Mouse (Mus musculus) kidney, adult 8-10 months (tissue): ENCODE results near the gene Megf6.

Experiments used
- DNase-seq, 2 experiments: peaks; one replicate each; pipeline ENCODE4 v3.0.0; 2022

Gene Megf6

DNA sequence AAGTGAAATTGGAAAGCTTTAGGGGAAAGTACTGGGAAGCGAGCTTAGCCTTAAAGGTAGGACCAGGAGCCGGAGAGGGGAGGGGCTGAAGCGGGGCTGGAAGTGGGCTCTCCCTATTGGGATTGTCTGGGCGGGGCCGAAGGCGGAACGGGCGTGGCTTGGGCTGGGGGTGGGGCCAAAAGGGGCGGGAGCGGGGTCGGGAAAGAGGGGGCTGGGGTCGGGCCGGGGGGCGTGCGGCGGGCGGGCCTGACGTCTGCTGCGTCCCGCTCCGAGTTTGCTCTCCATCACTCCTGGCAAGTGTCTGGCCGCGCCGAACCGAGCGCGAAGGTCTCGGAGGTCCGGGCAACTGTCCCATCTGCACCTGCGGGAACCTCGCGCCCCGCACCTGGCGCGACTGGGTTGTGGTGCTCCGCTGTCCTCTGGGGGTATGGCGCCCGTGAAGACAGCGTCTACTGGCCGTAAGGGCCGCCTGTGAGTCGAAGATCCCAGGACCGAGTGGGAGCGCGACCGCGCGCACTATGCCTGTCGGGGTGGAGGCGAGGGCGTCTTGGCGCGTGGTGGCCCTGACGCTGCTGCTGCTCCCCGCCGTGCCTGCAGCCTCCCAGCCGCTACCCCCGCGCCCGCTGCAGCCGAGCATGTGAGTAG lies at the start of gene Megf6:
Gene Megf6 (plus strand): TSS at position 225 of the 645 bp plus-strand sequence.
- no peak for DNase-seq

DNA sequence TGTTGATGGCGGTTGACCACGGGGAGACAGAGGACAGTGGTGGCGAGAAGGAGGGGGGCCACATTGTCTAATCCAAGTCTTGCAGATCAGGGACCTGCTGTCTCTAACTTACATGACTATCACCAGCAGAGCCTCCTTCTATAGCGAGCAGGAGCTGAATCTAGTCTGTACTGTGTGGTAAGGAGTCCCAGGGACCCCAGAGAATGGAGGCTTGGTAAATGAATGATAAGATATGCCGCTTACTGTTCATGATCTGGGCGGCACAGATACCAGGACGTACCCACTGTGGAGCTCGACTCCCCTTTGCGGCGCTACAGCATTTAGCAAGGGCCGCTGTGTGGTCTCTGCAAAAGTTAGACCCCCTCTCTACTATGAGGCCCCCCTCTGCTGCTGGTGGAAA lies 48.7 kb upstream of the Megf6 start:
- no peak for DNase-seq

DNA sequence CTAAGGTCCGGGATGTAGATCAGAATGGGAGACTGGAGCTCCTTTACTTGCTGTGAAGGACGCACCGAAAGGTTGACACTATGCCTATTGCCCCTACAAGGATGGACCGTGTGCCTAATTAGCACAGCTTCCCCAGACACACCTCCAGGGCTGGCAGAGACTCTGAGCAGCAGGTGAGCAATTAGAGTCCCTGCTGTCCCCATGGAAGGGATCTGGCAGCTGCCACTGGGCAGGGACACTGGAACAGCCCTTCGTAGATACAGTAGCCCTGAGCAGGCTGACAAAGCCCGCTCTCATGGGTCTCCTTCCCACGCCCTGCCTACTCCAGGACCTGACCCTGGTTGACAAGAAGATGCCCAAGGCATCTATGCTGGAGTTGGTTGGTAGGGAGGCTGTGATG lies 48.2 kb upstream of the Megf6 start:
- no peak for DNase-seq

DNA sequence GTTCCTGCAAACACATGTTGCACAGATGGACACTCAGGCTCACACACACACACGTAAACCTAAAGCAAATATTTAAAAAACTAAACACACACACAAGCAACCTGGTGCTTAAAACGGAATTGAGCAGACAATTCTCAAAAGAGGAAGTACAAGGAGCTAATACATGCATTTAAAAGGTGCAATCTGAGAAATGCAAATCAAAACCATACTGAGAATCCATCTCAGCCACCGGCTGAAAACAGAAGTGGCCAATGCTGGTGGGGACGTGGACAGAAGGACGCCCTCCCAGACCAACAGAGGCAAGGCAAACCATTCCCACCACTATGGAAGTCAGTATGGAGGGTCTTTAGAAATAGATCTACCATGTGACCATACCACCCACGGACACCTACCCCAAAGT lies 47.0 kb upstream of the Megf6 start:
- no peak for DNase-seq

DNA sequence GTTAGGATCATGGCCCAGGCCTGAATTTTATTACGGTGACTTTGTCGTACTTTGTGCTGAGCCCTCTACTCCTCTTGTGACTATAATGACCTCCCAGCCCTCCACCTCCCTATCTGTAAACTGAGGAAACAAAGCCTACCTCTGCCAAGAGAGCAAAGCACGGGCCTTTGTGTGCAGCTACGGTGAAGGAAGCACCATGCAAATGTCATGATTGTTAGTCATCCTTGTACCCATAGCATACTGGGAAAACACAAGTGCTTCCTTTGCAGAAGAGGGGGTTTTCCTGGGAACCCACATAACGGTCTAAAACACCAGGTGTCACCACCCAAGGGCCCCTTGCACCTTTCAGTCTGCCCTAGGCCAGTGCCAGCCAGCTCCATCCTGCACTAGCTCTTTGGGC lies 45.3 kb upstream of the Megf6 start:
- DNase-seq: no peak

DNA sequence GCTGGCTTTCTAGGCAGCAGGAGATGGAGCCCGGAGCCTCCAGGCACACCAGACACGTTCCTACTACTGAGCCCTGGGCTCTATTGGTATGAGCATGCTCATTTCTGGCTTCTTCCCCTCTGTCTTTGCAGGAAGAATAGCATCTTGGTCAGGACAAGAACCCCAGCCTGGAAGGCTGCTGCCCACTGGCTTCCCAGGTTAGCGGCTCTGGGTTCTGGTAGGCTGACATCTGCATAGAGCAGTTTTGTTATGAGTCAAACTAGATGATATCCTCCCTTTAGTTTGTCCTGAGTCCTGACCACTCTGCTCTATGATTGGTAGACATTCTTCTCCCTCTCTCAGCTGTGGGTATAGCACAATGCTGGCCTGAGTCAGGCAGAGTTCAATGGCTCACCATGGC lies 43.3 kb upstream of the Megf6 start:
- no peak for DNase-seq

DNA sequence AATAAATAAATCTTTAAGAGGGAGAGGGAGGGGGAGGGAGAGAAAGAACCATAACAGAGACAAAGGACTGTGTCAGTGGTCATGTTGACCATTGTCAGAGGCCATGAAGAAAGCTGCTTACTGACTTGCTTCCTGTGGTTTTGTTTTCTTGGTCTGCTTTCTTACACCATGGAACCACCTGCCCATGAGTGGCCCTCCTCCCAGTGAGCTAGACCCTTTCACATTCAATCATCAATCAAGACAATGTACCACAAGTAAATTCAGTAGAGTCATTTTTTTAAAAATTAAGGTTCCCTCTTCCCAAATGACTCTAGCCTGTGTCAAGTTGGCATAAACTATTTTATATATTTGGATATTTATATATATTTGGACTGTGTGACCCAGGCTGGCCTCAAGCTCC lies 40.6 kb upstream of the Megf6 start:
- no peak for DNase-seq

DNA sequence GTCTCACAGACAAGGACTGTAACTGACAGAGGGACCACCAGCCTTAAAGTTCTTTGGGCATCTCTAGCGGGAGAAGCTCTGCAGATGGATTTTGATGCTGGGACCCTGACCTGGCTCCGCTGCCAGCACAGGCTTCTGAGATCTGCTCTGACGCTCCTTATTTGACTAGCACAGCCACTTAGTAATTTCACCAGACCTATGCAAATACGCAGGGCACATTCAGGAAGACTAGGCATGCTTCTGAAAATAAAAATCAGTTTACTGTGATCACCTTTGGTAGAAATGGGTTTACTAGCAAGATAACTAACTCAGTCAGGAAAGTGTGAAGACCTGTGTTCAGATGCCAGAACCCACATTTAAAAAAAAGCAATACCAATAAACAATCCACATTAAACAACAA lies 38.6 kb upstream of the Megf6 start:
- DNase-seq: no peak

DNA sequence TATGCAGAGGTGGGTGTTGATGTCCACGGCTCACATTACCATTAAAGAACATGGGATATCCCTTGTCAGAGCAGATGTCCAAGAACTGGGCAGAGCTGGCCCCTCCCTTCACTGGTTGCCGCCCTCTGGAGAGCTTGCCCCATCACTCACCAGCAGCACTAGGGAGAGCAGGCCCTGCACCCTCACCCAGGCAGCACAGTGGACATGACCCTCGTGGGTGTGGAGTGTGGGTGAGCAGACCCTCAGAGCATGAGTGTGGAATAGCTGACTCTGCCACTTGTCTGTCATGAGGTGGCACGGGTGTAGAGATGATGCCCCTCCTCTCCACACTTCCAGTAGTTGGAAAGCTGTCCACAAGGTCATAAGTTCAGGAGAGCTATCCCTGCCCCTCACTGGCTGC lies 35.7 kb upstream of the Megf6 start:
- DNase-seq: no peak

DNA sequence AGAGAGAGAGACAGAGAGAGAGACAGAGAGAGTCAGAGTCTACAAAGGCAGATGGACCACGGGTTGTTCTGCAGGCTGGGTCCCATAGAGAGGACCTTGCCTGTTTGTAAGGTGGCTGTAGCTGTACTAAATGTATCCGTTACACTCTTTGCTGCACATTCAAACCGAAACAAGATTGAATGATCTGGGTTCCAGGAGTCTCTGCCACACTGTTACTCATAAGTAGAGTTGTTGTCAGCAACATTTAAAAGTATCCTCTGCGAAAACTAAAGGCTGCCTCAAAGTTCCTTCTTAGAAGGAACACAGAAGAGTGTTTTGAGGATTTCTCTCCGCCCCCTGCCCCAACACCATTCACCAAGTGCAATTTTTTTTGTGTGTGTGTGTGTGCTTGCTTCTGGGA lies 33.4 kb upstream of the Megf6 start:
- no peak for DNase-seq

DNA sequence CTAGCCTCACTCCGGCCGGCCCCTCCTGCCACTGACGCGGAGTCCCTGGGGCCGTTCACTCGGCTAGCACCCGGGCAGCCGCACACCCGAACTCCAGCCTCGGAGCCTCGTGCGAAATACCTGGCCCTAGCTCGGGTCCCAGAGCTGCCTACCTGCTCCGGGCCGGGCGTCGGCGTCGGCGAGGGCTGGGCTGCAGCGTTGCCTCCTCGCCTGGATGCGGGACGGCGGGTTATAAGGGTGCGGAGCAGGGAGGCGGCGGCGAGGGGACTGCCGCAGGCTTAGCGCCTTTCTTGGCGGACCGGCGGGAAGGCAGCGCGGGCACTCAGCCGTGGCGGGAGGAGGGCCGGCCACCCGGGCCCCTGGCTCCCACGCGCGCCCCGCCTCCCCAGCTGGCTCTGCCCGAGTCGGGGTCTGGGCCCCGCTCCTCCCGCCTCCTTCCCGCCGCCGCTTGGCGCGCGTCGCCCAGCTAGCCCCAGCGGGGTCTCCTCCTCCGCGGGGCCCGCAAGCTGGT lies 30.8 kb upstream of the Megf6 start:
- no peak for DNase-seq

DNA sequence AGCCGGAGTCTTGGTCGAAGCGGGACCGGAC lies 30.5 kb upstream of the Megf6 start, which contains the start of gene Trp73:
Gene Trp73 (minus strand): TSS at position 27 of the 31 bp plus-strand sequence.
- DNase-seq: no peak

DNA sequence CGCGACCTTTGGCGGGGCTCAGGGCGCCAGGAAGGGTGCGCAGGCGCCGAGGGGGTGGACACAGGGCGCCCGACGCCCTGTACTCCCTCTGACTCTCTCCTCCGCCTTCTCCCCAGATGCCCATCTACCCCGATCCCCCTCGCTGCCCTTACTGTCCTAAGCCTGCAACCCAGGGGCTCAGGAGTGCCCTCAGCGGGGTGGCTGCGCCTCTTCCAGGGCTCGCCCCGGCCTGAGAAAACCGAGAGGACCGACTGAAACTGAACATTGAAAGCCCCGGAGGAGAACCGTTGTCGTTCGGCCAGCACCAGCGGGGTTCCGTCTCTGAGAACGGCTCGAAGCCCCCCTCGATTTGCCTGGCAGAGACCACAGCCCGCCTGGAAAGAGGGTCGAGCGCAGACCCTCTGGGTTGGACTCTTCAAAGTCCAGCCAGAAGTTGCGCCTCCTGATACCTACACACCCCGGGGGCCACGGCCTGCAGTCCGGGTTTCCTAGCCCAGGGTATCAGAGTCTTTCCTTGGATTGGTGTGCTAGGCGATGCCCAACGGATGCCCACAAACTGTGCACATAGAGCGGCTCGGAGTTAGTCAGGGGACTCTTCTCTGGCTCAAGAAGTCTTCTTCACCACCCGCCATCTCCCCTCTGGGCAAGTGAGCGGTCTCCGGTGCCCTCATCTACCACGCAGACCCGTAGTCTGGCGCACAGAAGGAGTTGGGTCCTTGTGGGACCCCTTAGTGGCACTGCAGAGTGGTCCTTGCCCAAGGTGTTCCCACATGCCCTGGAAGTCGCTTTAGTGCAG lies 30.1 kb upstream of the Megf6 start:
- DNase-seq: no peak

DNA sequence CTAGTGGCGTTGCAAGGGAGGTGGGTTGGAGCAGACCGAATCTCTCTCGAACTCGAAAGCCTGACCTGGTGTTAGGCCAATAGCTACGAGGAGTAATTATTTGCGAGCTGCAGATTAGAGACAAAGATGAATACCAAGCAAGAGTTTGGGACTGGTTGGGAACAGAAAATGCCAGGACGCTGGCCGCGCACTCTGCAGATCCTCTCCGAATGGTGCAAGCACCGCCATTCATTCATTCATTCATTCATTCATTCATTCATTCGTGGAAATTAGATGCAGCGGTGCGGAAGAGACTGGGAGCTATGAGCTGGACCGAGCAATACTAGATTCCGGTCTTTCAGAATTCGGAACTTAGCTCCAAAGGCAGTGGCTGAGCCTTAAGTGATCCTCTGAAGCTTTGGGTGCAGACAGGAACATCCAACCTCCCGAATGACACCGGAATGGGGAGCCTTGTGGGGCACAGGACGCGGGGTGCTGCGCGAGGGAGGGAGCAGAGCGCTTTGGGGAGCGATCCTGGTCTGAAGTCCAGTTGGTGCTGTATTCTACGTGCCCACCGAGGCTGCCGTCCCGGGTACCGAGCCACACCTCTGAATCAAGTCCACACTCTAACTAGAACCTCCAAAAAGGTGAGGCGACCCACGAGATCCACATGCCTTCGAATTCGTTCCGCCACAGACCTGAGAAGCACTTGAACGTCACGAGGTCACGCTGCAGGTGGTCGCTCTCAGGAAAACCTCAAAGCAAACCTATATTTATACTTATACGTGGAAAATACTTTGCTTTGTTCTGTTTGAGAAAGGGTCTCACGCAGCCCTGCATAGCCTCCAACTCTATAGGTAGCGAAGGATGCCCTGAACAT lies 29.3 kb upstream of the Megf6 start:
- no peak for DNase-seq

DNA sequence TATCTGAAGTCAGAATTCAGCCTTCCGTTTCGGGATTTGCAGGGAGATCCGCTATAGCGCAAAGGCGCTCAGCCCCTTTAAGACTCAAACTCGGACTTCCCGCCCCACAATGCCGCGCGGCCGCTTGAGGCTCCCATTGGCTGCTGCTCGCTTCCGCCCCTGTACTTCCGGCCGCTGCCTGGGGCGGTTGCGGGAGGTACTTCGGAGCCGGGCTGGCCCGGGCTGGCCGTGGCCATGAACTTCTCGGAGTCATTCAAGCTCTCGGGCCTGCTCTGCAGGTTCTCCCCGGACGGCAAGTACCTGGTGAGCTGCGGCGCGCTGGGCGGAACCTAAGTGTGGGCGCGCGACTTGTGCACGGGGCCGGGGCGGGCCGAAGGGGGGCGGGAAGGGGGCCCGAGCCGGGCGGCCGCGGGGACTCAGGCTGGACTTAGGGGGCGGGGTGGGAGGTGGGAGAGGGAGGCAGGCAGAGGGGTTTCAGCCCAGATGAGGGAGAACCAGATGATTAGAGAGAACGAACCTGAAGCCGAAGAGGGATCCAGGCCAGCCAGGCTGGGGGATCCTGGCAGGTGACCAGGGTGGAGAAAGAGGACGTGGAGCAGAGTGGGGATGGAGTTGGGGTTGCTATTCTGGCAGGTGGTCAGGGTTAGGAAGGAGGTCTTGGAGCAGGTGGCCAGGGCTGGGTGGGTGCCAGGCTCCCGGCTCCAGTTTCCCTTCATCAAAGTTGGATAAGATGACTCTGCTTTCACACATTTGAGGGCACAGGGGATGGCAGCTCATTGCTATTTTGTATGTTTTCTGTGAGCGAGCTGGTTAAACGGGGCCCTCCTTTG lies 28.1 kb upstream of the Megf6 start, which contains the start of gene Wrap73:
Gene Wrap73 (plus strand): TSS at position 162 of the 830 bp plus-strand sequence.
- DNase-seq: peak; percentile 91

DNA sequence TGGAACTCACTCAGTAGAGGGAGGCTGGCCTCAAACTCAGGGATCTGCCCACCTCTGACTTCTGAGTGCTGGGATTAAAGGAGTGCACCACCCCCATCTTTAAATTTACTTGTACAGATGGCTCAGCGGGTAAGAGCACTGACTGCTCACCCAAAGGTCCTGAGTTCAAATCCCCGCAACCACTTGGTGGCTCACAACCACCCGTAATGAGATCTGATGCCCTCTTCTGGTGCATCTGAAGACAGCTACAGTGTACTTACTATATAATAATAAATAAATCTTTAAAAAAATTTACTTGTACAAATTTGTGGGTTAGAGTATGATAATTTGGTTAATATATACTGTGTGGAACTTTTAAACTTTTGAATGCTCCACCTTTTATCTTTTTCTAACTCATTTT lies 25.8 kb upstream of the Megf6 start:
- no peak for DNase-seq

DNA sequence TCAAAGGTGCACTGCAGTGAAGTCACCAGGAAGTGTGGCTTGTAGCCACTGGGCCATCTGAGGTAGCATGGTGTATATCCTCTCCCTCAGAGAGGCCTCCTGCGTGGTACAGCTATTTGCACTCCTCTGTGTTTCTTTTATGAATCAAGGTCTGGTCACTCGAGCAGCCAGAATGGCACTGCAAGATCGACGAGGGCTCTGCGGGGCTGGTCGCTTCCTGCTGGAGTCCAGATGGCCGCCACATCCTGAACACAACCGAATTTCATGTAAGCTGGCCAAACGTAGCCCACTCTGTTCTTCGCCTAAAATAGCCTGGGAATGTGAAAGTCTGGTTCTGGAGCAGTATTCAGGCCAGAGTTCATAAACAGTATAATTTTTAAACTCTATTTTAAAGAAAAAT lies 24.2 kb upstream of the Megf6 start:
- no peak for DNase-seq

DNA sequence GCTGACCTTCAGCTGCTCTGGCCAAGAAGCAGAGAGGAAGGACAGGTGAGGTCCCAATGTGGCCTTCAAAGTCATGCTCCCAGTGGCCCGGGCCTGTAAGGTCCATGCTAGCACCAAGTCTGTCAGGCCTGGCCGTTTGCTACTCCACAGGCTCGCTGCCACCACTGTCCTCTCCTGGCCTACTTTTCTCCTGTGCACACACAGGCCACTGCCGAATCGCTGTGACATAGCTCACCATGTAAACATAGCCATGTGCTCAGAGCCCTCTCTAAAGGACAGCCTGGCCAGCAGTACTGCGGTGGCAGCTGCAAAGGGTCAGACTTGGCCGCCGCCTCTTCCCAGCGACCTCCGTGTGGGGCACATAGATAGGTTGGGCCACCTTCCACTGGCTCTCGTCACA lies 16.4 kb upstream of the Megf6 start:
- DNase-seq: no peak

DNA sequence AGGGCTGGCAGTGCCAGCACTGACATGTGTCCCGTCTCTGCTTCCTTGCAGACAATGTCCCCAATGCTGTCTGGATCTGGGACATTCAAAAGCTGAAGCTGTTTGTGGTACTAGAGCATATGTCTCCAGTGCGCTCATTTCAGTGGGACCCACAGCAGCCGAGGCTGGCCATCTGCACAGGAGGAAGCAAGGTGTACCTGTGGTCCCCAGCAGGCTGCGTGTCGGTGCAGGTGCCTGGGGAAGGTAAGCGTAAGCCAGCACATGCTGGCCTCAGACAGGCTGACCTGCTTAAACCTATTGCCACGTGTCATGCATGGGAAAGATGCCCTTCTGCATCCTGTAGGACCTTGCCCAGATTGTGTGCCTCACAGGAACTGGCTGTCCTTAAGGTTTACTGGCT lies 14.5 kb upstream of the Megf6 start:
- DNase-seq: no peak

DNA sequence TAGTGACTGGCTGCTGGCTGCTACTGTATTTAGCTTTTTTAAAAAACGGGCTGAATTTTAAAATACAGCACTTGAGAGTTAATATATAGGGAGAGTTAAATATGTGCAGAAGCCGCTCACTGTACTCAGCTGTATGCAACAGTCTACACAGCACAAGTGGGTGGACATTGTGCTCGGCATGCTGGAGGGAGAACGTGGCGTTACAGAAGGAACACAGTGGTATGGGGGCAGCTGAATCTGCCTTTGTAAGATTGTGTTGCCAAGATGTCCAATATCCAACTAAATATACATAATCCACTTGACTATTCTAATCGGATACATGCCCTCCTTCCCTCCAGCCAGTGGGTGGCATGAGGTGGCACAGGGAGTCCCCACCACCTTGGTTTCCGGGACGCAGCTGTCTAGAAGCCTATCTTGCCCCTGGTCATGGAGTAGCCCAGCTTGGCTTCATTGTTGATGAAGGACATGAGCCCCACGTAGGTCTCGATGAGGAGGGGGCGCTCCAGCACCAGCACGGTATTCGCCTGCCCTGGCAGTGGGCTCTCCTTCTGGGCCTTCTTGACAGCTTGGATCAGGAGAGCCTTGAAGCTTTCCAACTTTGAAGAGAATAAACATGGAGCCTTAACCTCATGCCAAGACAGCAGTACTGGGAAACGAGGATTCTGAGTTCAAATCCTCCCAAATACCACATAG lies 12.4 kb upstream of the Megf6 start:
- no peak for DNase-seq

DNA sequence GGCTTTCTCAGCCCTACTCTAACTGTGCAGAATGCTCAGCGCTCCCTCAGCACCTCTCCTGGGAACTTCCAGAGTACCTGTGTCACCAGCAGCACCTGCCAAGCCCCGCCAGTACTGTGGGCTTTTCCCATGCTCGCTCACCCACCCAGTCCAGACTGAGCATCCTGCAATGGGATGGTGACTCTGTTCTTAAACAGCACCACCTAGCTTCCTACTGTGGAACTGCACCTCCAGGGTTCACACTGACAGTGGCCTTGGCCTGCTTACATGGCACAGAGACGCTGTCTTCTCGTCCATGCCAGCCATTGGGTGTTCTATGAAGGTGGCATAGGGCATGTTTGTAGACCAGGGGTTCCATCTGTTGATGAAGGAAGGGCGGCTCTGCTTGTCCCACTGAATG lies 11.5 kb upstream of the Megf6 start:
- peak; percentile 70 to 87 for DNase-seq

DNA sequence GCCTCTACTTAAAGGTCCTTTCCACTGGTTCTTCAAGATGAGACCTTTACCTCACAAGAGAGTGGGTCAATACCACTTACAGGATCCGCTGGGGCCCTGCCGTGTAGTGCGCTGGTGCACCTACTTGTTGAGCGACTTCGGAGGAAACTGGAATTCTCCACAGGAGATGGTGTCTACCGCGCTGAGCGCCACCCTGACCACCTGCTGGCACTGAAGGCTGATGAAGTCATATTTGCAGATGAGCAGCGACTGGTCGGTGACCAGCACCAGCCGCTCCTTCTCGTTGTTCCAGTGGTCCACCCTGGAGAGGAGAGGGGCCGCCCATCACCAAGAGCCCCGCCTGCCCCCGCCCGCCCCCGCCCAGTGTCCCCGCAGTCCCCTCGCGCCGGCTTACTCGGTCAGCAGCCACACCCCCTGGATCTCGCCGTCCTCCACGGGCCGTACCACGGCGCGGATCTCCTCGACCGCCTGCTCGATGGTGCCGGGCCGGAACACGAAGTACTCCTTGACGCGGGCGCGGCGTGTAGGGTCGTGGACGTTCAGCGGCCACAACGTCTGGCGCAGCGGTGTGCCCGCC lies 10.5 kb upstream of the Megf6 start:
- peak in 1 of 2 experiments; percentile 30 for DNase-seq
